Mouse (Mus musculus): ENCODE data around the gene 2900026A02Rik.

Gene 2900026A02Rik

GRCm38 (mm10) chr5:113070017-113070416, 151.0 kb downstream of the 2900026A02Rik start, which contains the start of gene Crybb2:
Crybb2 (minus strand) TSS chr5:113070117.
- DNase-seq (ENCODE audit: extremely low read depth, insufficient read length, low spot score): no peak

DNA sequence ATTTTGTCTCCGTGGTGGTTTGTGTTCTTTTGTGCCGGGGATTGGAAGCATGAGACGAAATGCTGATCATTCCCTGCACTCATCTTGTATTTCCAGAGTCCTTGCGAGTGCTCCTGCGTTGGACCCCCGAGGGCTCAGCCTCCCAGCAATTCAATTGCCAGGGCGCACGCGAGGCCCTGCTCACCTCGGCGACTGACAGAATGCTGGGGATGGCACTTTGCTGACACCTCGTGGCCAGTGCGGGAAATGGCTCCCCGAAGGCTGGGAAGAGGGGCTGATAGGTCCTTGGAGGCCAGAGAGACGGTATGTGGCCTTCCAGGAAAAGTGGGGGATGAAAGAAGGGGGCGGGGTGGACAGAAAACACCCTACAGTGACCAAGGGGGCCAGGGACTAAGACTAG, 166.7 kb downstream of the 2900026A02Rik start:
- peak; percentile 47 for DNase-seq (ENCODE audit: extremely low read depth, insufficient read length, low spot score)

GRCm38 (mm10) chr5:113050581-113051185, 170.4 kb downstream of the 2900026A02Rik start:
- no peak for DNase-seq (ENCODE audit: extremely low read depth, insufficient read length, low spot score)

GRCm38 (mm10) chr5:113049876-113050275, 171.2 kb downstream of the 2900026A02Rik start:
- no peak for DNase-seq (ENCODE audit: extremely low read depth, insufficient read length, low spot score)

GRCm38 (mm10) chr5:113045511-113046273, 175.3 kb downstream of the 2900026A02Rik start:
- no peak for DNase-seq (ENCODE audit: extremely low read depth, insufficient read length, low spot score)

DNA sequence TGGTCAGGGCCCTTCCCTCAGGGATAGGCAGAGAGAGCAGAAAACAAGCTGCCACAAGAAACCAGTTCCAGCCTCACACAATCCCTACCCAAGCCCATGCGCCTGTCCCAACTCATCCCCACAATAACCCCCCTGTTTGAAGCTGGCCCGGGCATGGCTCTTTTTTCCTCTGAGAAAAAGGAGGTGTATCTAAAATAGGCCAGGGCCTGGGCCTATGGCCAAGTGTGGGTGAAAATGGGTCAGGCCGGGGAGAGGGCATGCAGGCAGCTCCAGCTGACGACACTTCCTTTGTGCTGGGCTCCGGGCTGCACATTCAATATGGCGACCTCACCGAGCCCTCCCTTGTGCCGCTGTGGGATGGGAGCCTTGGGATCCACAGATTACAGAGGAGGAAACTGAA, 177.5 kb downstream of the 2900026A02Rik start:
- DNase-seq (ENCODE audit: extremely low read depth, insufficient read length, low spot score): no peak

- DNase-seq (ENCODE audit: extremely low read depth, insufficient read length, low spot score): no peak
Measured at GRCm38 (mm10) chr5:113041567-113042071, 179.4 kb downstream of the 2900026A02Rik start.

GRCm38 (mm10) chr5:113040776-113041175, 180.3 kb downstream of the 2900026A02Rik start:
- DNase-seq (ENCODE audit: extremely low read depth, insufficient read length, low spot score): no peak

DNA sequence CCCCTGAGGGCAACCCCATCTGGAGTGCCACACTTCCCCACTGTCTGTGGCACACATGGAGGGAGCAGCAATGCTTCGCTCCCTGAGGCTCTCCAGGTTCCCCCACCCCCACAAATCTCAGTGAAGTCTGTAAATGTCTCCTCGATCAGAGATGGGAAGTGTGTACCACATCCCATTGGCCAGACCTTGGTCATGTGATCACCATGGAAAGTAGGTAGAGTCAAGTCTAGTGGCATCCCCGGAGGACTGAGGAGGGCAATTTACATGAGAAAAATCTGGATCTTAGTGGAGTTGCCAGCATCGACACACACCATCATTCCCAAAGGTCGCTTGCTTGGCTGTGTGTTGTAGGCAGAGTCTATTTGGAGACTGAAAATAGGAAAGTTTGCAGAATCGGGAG, 182.4 kb downstream of the 2900026A02Rik start:
- no peak for DNase-seq (ENCODE audit: extremely low read depth, insufficient read length, low spot score)
